Mouse (Mus musculus) brain, embryonic 14.5 days (tissue): Measurements from ENCODE around the gene Tox3. TPM values are rescaled to one million over a fixed set of nuclear protein-coding genes. Genes with fewer than 3 reads are reported as not detected.

ENCODE experiments used
- DNase-seq: peaks from one replicate; pipeline ENCODE4 v3.0.0-alpha.2; 2011; ENCODE audit warnings: low read depth
- CTCF ChIP-seq: fragments of 200-500 bp; IDR thresholded peaks from 2 replicates; pipeline ENCODE4 v1.5.1; 2012; ENCODE audit warnings: inconsistent platforms, mild to moderate bottlenecking, moderate library complexity, borderline replicate concordance; ENCODE audit not compliant: insufficient read depth, insufficient read length; ENCODE audit errors: extremely low read depth
- POLR2A ChIP-seq: fragments of 200-500 bp; IDR thresholded peaks from 2 replicates; pipeline ENCODE4 v1.6.1; 2012; ENCODE audit warnings: mild to moderate bottlenecking, inconsistent platforms, borderline replicate concordance; ENCODE audit not compliant: poor library complexity, insufficient read depth, insufficient read length, severe bottlenecking; ENCODE audit errors: extremely low read depth
- polyA plus RNA-seq: library from polyadenylated mRNA; depleted of rRNA; stranded (reverse); fragments of >200 nt; gene quantifications from 2 replicates; pipeline ENCODE4 v1.2.3, GENCODE M21; 2012

The Tox3 gene
- polyA plus RNA-seq, 1 experiment = 88.1 TPM

DNA sequence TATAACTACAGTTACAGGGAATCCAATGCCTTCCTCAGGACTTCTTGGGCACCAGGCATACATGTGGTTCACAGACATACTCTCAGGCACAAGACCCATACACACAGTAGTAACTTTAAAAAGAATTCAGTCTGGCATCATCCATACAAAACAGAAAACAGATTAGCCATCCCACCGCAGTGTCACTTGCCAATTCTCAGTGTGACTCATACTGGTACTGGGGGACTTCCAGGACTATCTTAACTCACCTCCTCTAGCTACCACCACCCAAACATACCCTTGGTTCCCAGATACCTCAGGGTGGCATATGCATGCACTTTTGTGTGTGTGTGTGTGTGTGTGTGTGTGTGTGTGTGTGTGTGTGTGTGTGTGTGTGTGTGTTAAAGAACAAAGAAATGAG, 26.9 kb downstream of the Tox3 start:
- DNase-seq = no peak
- TF ChIP-seq POLR2A (no peak), CTCF (no peak)

DNA sequence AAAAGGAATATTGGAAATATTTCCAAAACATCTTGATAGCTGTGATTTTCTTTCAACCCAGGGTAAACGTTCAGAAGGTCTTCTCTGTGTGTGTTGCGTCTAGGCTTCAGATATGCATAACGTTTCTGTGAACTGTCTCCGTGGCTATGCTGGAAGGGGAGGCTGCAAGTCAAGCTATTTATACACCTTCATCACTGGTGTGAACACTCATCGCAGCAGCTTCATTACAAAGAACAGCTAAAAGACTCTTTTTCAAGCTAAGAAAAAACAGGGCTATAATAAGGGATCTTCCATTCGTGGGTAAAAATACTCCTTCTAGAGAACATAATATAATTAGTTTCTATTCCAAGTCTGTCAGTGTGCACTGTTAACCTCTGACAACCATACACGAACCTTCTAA, 33.8 kb downstream of the Tox3 start:
- TF ChIP-seq CTCF = no peak
- TF ChIP-seq POLR2A = no peak
- no peak for DNase-seq

DNA sequence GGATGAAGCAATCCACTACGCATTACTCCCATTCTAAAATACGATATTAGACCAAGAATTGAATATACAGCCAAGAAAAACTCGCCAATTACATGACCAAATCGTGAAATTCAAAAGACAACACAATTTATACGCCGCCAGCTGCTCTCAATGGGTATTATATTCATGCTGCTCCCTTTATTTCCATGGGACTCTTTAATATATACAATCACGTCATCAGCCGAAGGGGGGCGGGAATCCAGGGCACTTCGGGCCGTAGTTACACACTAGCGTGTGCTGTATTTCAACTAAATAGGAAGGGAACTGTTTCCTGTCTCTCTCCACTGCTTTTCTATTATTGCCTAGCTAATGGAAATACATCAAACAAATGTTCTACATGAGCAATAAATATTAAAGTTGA, 45.2 kb downstream of the Tox3 start:
- TF ChIP-seq POLR2A (no peak), CTCF (no peak)
- DNase-seq = peak; percentile 88

DNA sequence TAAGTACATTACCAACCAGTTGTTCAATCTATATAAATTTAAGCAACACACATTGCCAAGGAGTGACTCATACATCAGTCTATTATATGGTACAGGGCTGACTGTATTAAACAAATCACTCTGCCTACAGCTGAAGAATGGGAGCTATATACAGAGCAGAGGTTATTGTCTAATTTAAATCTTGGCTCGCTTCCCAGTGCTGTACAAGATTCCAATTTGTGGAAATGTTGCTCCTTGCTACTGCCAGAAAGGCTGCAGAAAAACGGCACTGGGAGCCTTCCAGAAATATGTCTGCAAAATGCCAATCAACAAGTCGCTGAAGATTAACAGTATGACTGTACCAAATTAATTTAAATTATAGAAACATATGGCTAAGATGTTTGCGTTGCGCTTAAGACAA, 45.9 kb downstream of the Tox3 start:
- TF ChIP-seq CTCF (no peak), POLR2A (no peak)
- DNase-seq = peak; percentile 98

GRCm38 (mm10) chr8:90301543-90301942, 46.6 kb downstream of the Tox3 start:
- peak; percentile 84 for DNase-seq

DNA sequence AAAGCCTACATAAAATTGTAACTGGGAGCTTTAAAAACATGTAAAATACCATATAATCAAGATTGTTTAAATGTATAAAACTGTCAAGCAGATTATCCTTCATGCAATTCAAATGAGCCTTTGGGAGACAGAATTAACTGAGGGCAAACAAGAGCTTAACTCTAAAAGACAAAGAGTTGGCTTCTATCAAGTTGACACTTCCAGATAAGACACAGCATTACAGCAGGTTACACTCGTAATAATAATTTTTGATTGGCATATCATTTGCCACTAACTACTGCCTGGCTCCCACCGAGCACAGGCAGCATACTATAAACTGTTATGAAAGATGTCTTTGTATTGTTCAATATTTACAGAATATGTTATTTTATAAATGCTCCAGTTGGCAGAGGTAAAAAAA, 47.2 kb downstream of the Tox3 start:
- TF ChIP-seq POLR2A = no peak
- no peak for TF ChIP-seq CTCF
- peak; percentile 73 for DNase-seq

More at GRCm38 (mm10) chr8:90301543-90301942, 46.6 kb downstream of the Tox3 start:
- TF ChIP-seq POLR2A (no peak), CTCF (no peak)

DNA sequence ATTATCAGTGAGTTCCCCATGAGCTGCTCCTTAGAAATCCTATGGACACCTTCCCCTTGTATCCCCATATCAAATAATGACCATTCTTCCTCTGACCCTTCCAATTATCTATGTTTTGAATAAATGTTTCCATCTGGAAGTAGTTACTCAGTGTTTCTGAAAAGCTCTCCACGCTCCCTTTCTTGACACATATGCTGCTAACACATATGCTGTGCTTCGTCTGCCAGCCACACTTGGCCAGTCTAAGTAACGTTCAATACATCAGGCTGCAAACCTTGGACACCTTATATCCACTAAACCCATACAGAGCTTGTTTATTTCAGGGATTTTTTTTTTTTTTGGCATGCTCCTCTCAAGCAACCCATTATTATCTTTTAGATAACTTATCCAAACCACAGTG, 54.1 kb downstream of the Tox3 start:
- DNase-seq = peak; percentile 69

GRCm38 (mm10) chr8:90290811-90291210, 57.3 kb downstream of the Tox3 start:
- TF ChIP-seq POLR2A (no peak), CTCF (no peak)
- no peak for DNase-seq

More for the DNA sequence above, 54.1 kb downstream of the Tox3 start:
- TF ChIP-seq POLR2A = no peak
- TF ChIP-seq CTCF = no peak

GRCm38 (mm10) chr8:90276722-90277121, 71.4 kb downstream of the Tox3 start:
- peak; percentile 90 for DNase-seq

GRCm38 (mm10) chr8:90273182-90273581, 75.0 kb downstream of the Tox3 start:
- no peak for TF ChIP-seq POLR2A
- no peak for TF ChIP-seq CTCF
- DNase-seq = peak; percentile 88

More at GRCm38 (mm10) chr8:90276722-90277121, 71.4 kb downstream of the Tox3 start:
- no peak for TF ChIP-seq POLR2A
- TF ChIP-seq CTCF = no peak

GRCm38 (mm10) chr8:90271920-90272319, 76.2 kb downstream of the Tox3 start:
- TF ChIP-seq POLR2A (no peak), CTCF (no peak)
- DNase-seq = peak; percentile 91

DNA sequence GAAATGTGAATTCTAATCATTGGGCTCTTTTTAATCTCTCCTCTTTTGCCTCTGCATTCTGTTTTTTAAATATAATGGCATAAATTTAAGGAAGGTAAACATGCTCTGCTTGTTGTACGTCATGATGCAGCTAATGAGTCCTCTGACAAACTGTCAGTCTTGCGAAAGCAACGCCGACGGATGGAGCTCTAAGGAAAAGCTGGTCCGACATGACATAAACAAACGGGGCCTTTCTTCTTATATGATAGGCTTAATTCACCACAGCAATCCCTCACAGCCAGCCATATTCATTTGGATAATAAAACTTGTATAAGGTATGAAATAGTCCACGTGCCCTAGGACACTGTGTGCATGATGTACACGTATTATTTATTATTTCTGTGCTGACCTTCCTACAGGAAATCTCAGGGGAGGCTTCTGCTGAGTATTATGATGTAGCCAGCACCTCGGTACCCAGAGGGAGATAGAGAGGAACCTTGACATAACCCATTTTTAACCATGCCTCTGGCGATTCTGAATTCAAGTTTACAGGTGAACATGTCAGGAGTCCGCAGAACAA, 80.4 kb downstream of the Tox3 start:
- DNase-seq = peak; percentile 66
- no peak for TF ChIP-seq CTCF
- no peak for TF ChIP-seq POLR2A
